Mouse (Mus musculus) CH12.LX (cell line): ENCODE results near the gene Unc5cl.

ENCODE experiments used
- CHD1 ChIP-seq: IDR thresholded peaks from 2 replicates; pipeline ENCODE4 v1.6.1; 2012; ENCODE audit warnings: low read depth, low read length, improper control_type of control experiment, inconsistent platforms
- CTCF ChIP-seq, 2 experiments: IDR thresholded peaks in 1 of 2; conservative IDR thresholded peaks in 1 of 2; 2 replicates each; pipeline ENCODE4 v1.5.1; 2011 to 2012; ENCODE audit warnings: low read depth in 2 of 2, low read length in 2 of 2, improper control_type of control experiment in 1 of 2, inconsistent platforms in 1 of 2, mild to moderate bottlenecking in 1 of 2, moderate library complexity in 1 of 2
- E2F4 ChIP-seq: IDR thresholded peaks from 2 replicates; pipeline ENCODE4 v1.6.1; 2011; ENCODE audit warnings: low read depth, low read length, improper control_type of control experiment; ENCODE audit not compliant: insufficient replicate concordance
- EP300 ChIP-seq: IDR thresholded peaks from 2 replicates; pipeline ENCODE4 v1.6.1; 2011; ENCODE audit warnings: low read length, improper control_type of control experiment
- JUN ChIP-seq: IDR thresholded peaks from 2 replicates; pipeline ENCODE4 v1.6.1; 2011; ENCODE audit warnings: low read depth, mild to moderate bottlenecking, low read length, improper control_type of control experiment, moderate library complexity; ENCODE audit not compliant: insufficient read depth
- JUND ChIP-seq: conservative IDR thresholded peaks from 2 replicates; pipeline ENCODE4 v1.6.1; 2011; ENCODE audit warnings: low read depth, low read length, improper control_type of control experiment
- MAFK ChIP-seq: IDR thresholded peaks from 2 replicates; pipeline ENCODE4 v1.6.1; 2011; ENCODE audit warnings: low read length, improper control_type of control experiment; ENCODE audit not compliant: insufficient replicate concordance
- MXI1 ChIP-seq: IDR thresholded peaks from 2 replicates; pipeline ENCODE4 v1.6.1; 2011; ENCODE audit warnings: mild to moderate bottlenecking, low read depth, low read length, improper control_type of control experiment
- PAX5 ChIP-seq: IDR thresholded peaks from 2 replicates; pipeline ENCODE4 v1.6.1; 2012; ENCODE audit warnings: low read length, inconsistent platforms, mixed read lengths
- POLR2A ChIP-seq: IDR thresholded peaks from 2 replicates; pipeline ENCODE4 v1.6.1; 2011; ENCODE audit warnings: low read depth, mild to moderate bottlenecking, improper control_type of control experiment, low read length
- POLR2AphosphoS2 ChIP-seq: IDR thresholded peaks from 2 replicates; pipeline ENCODE4 v1.6.1; 2011; ENCODE audit warnings: low read depth, low read length, improper control_type of control experiment
- RAD21 ChIP-seq: IDR thresholded peaks from 2 replicates; pipeline ENCODE4 v1.6.1; 2011; ENCODE audit warnings: low read depth, mild to moderate bottlenecking, low read length, improper control_type of control experiment, moderate library complexity
- ZC3H11A ChIP-seq: IDR thresholded peaks from 2 replicates; pipeline ENCODE4 v1.6.1; 2012; ENCODE audit warnings: low read depth, mild to moderate bottlenecking, inconsistent platforms, low read length, improper control_type of control experiment
- ZMIZ1 ChIP-seq: IDR thresholded peaks from 2 replicates; pipeline ENCODE4 v1.6.1; 2012; ENCODE audit warnings: low read depth, mild to moderate bottlenecking, inconsistent platforms, low read length, improper control_type of control experiment

- TF ChIP-seq EP300 (no peak), ZC3H11A (no peak), CTCF (conservative IDR thresholded peaks at IDR 0.05 in 1 of 2, IDR thresholded peaks at IDR 0.05 in 1 of 2; ENCODE audit: low read depth in 2 of 2, low read length in 2 of 2) (peak; percentile 45 to 77; a peak in 3 of 4 replicates), POLR2AphosphoS2 (no peak), PAX5 (no peak), CHD1 (no peak), MXI1 (no peak), E2F4 (no peak), JUN (no peak), JUND (no peak), RAD21 (peak; percentile 68), MAFK (no peak), ZMIZ1 (no peak), POLR2A (no peak)
Measured at GRCm38 (mm10) chr17:48416425-48417195, 38.1 kb upstream of the Unc5cl start.
